Mouse (Mus musculus) ovary, postnatal 14 days (tissue): ENCODE data around the gene Gpx5.
"Not testable (repeated sequence)": the region's sequence is repeated elsewhere in the genome, so short reads cannot be mapped to it uniquely, and the experiment has no call there.

Experiments
- DNase-seq: peaks from one replicate; pipeline ENCODE4 v3.0.0; 2022; ENCODE audit warnings: low spot score

Gene Gpx5

GRCm38 (mm10) chr13:21264366-21264765 lies 28.2 kb downstream of the Gpx5 start:
- DNase-seq = no peak

- DNase-seq = no peak
These were observed 28.6 kb downstream of the Gpx5 start for GRCm38 (mm10) chr13:21263910-21264309.

GRCm38 (mm10) chr13:21262787-21263461 lies 29.6 kb downstream of the Gpx5 start:
- DNase-seq = no peak

- no peak for DNase-seq
These were observed 32.2 kb downstream of the Gpx5 start for GRCm38 (mm10) chr13:21260289-21260688.

- DNase-seq = no peak
These were observed 32.8 kb downstream of the Gpx5 start for GRCm38 (mm10) chr13:21259677-21260113.

GRCm38 (mm10) chr13:21259171-21259631 lies 33.3 kb downstream of the Gpx5 start:
- DNase-seq = no peak

GRCm38 (mm10) chr13:21258524-21258923 lies 34.0 kb downstream of the Gpx5 start:
- DNase-seq = no peak

GRCm38 (mm10) chr13:21253986-21254385 lies 38.5 kb downstream of the Gpx5 start:
- no peak for DNase-seq

- DNase-seq = no peak
These were observed 39.0 kb downstream of the Gpx5 start for GRCm38 (mm10) chr13:21253569-21253968.

- DNase-seq = no peak
These were observed 39.5 kb downstream of the Gpx5 start for GRCm38 (mm10) chr13:21253040-21253439.

- DNase-seq = no peak
These were observed 42.4 kb downstream of the Gpx5 start for GRCm38 (mm10) chr13:21250074-21250681.

- DNase-seq = no peak
These were observed 43.5 kb downstream of the Gpx5 start for GRCm38 (mm10) chr13:21249022-21249421.

GRCm38 (mm10) chr13:21246276-21246675 lies 46.3 kb downstream of the Gpx5 start:
- no peak for DNase-seq

- DNase-seq = not testable (repeated sequence)
These were observed 47.6 kb downstream of the Gpx5 start for GRCm38 (mm10) chr13:21244967-21245366.

- no peak for DNase-seq
These were observed 48.4 kb downstream of the Gpx5 start for GRCm38 (mm10) chr13:21244089-21244488.

GRCm38 (mm10) chr13:21243196-21243595 lies 49.3 kb downstream of the Gpx5 start:
- no peak for DNase-seq

- DNase-seq = no peak
These were observed 50.0 kb downstream of the Gpx5 start for GRCm38 (mm10) chr13:21242408-21243125.

GRCm38 (mm10) chr13:21240788-21241187 lies 51.7 kb downstream of the Gpx5 start:
- DNase-seq = no peak

- no peak for DNase-seq
These were observed 55.4 kb downstream of the Gpx5 start for GRCm38 (mm10) chr13:21237161-21237560.

- no peak for DNase-seq
These were observed 55.8 kb downstream of the Gpx5 start for GRCm38 (mm10) chr13:21236714-21237113.
